Mouse (Mus musculus) C2C12 (cell line): ENCODE data around the gene Sgk1. TPM values are rescaled to one million over a fixed set of nuclear protein-coding genes. Genes with fewer than 3 reads are reported as not detected.

Experiments used
- H3K27me3 ChIP-seq: one replicate; pipeline ENCODE4 v1.6.1; 2011; ENCODE audit not compliant: control insufficient read depth, insufficient read depth, insufficient read length
- H3K36me3 ChIP-seq: one replicate; pipeline ENCODE4 v1.6.1; 2011; ENCODE audit not compliant: control insufficient read depth, insufficient read depth
- H3K4me3 ChIP-seq: one replicate; pipeline ENCODE4 v1.5.1; 2011; ENCODE audit warnings: mild to moderate bottlenecking, control low read depth; ENCODE audit not compliant: poor library complexity, insufficient read depth, severe bottlenecking
- H3K79me2 ChIP-seq: one replicate; pipeline ENCODE4 v1.6.1; 2011; ENCODE audit not compliant: control insufficient read depth, insufficient read depth
- H3K79me3 ChIP-seq: one replicate; pipeline ENCODE4 v1.6.1; 2011; ENCODE audit warnings: low read depth, control low read depth
- H3ac ChIP-seq: one replicate; pipeline ENCODE3; 2011; ENCODE audit warnings: low read depth; ENCODE audit not compliant: control insufficient read depth, insufficient read length
- CEBPB ChIP-seq: IDR thresholded peaks from one replicate; pipeline ENCODE4 v1.6.1; 2011; ENCODE audit warnings: low read depth, mild to moderate bottlenecking, control low read depth, moderate library complexity
- CTCF ChIP-seq: IDR thresholded peaks from one replicate; pipeline ENCODE4 v1.5.1; 2011; ENCODE audit not compliant: control insufficient read depth, insufficient read depth, insufficient read length
- FOSL1 ChIP-seq: IDR thresholded peaks from one replicate; pipeline ENCODE4 v1.8.0; 2011; ENCODE audit warnings: mild to moderate bottlenecking, low read length; ENCODE audit not compliant: poor library complexity, insufficient read depth, severe bottlenecking
- MAX ChIP-seq: IDR thresholded peaks from one replicate; pipeline ENCODE4 v1.6.1; 2011; ENCODE audit warnings: mild to moderate bottlenecking, control low read depth
- MYOD1 ChIP-seq: IDR thresholded peaks from one replicate; pipeline ENCODE4 v1.6.1; 2011; ENCODE audit warnings: low read depth; ENCODE audit not compliant: control insufficient read depth, insufficient read length
- MYOG ChIP-seq: IDR thresholded peaks from one replicate; pipeline ENCODE4 v1.6.1; 2011; ENCODE audit not compliant: control insufficient read depth, insufficient read length; ENCODE audit errors: extremely low read depth
- USF1 ChIP-seq: IDR thresholded peaks from one replicate; pipeline ENCODE4 v1.6.1; 2011; ENCODE audit warnings: low read depth, mild to moderate bottlenecking, control low read depth, moderate library complexity
- polyA plus RNA-seq: library from polyadenylated mRNA; unstranded; fragments of >200 nt; fragmentation: generic; extraction: Trizol; gene quantifications from one replicate; pipeline ENCODE4 v1.2.1, GENCODE M21; 2012; ENCODE audit warnings: missing spikeins

Sgk1 gene
- polyA plus RNA-seq, 1 experiment = 35.1 TPM

- Histone ChIP-seq H3K79me3 (peaks cover 47% of the 10 kb centered on the region), H3K4me3 (peak overlapping the region; percentile 61), H3ac (peak overlapping the region; percentile 97), H3K79me2 (peaks cover 51% of the 10 kb centered on the region), H3K36me3 (peaks cover 42% of the 10 kb centered on the region), H3K27me3 (no peaks in the 10 kb centered on the region)
- TF ChIP-seq CTCF (no peak), MYOG (no peak), FOSL1 (no peak), CEBPB (no peak), USF1 (no peak), MYOD1 (no peak), MAX (no peak)
These were observed 112.5 kb downstream of the Sgk1 start for GRCm38 (mm10) chr10:21994431-21994914.

GRCm38 (mm10) chr10:21995221-21995620, 113.2 kb downstream of the Sgk1 start:
- Histone ChIP-seq H3K79me3 (peaks cover 47% of the 10 kb centered on the region), H3K27me3 (no peaks in the 10 kb centered on the region), H3K79me2 (peaks cover 56% of the 10 kb centered on the region), H3K4me3 (peak overlapping the region; percentile 61), H3ac (peak overlapping the region; percentile 61), H3K36me3 (peaks cover 50% of the 10 kb centered on the region)
- TF ChIP-seq USF1 (no peak), FOSL1 (no peak), CTCF (no peak), MYOD1 (no peak), MAX (no peak), MYOG (no peak), CEBPB (no peak)

DNA sequence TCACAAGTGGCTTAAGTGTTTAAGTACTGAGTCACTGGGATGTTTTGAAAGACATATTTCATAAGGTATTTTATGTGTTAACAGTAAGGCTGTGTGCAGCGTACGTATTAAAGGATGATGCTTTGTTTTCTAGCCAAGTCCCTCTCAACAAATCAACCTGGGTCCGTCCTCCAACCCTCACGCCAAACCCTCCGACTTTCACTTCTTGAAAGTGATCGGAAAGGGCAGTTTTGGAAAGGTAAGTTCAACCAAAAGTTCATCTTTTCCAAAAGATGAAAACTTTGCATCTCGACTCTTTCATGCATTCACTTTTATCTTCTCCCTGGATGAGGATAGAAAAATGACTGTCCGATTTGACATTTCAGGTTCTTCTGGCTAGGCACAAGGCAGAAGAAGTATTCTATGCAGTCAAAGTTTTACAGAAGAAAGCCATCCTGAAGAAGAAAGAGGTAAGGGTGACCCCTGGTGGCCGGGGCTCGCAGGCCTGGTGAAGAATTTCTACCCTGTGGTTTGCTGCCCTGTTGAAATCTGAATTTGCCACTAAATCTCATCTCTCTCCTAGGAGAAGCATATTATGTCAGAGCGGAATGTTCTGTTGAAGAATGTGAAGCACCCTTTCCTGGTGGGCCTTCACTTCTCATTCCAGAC, 113.8 kb downstream of the Sgk1 start:
- Histone ChIP-seq H3K79me3 (peaks cover 47% of the 10 kb centered on the region), H3K27me3 (no peaks in the 10 kb centered on the region), H3K4me3 (peak overlapping the region; percentile 61), H3K36me3 (peaks cover 51% of the 10 kb centered on the region), H3K79me2 (peaks cover 56% of the 10 kb centered on the region), H3ac (peak overlapping the region; percentile 77)
- TF ChIP-seq MYOG (no peak), CTCF (peak; percentile 59)

DNA sequence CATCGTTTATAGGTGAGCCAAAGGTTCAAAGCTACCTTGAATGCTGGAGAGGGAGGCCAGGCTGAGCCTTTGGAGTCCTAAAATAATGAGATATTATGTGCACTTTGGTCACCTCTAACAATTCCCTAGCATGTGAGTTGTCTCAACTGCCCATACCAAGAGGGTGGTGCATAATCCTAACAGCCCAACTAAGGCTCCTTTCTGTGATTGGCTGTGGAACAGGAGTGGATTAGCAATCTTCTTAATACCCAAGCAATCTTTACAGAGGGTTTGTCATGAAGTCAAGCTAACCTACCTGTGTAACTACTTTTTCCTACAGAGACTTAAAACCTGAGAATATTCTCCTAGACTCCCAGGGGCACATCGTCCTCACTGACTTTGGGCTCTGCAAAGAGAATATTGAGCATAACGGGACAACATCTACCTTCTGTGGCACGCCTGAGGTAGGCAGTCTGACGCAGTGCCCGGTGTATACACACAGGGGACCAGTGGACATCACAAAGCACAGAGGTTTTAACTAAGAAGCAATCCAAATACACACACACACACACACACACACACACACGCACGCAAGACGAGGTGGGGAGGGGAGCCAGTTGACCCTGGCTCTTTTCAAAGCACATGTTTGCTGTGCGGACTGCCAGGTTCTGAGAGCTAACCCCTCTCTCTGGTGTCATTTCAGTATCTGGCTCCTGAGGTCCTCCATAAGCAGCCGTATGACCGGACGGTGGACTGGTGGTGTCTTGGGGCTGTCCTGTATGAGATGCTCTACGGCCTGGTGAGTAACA, 114.9 kb downstream of the Sgk1 start:
- peak overlapping the region; percentile 61 for H3K4me3 ChIP-seq
- H3K79me2 ChIP-seq = peaks cover 56% of the 10 kb centered on the region
- no peaks in the 10 kb centered on the region for H3K27me3 ChIP-seq
- H3K36me3 ChIP-seq = peaks cover 51% of the 10 kb centered on the region
- TF ChIP-seq CEBPB (no peak), CTCF (no peak), FOSL1 (no peak), MYOD1 (no peak), MAX (no peak), MYOG (no peak), USF1 (no peak)
- peak overlapping the region; percentile 77 for H3ac ChIP-seq
- peaks cover 47% of the 10 kb centered on the region for H3K79me3 ChIP-seq

DNA sequence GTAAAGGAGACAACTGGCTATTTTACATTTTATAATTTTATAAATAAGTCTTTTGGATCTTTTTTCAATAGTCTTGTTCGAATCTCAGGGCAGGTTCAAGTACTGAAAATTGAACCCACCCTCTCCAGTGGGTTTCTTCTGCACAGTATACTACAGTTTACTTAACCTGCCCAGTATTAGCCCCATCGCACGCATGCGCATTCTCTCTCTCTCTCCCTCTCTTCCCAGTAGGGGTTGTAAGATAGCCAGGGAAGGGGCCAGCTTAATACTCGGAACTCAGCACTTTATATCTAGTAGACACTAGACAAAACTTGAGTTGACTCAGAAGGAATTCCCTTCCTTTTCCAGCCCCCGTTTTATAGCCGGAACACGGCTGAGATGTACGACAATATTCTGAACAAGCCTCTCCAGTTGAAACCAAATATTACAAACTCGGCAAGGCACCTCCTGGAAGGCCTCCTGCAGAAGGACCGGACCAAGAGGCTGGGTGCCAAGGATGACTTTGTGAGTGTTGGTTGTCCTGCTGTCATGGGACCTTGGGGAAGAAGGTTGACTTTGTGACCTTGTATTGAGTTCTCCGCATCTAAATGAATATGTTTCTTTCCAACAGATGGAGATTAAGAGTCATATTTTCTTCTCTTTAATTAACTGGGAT, 115.7 kb downstream of the Sgk1 start:
- TF ChIP-seq MAX (no peak), CEBPB (no peak), MYOG (no peak), CTCF (no peak), USF1 (no peak), FOSL1 (no peak), MYOD1 (no peak)
- H3K79me3 ChIP-seq = peaks cover 47% of the 10 kb centered on the region
- H3K79me2 ChIP-seq = peaks cover 56% of the 10 kb centered on the region
- peak overlapping the region; percentile 3 for H3ac ChIP-seq
- H3K4me3 ChIP-seq = peak overlapping the region; percentile 61
- peaks cover 51% of the 10 kb centered on the region for H3K36me3 ChIP-seq
- H3K27me3 ChIP-seq = no peaks in the 10 kb centered on the region
